Mouse (Mus musculus): ENCODE results near the gene Ino80b.

DNA sequence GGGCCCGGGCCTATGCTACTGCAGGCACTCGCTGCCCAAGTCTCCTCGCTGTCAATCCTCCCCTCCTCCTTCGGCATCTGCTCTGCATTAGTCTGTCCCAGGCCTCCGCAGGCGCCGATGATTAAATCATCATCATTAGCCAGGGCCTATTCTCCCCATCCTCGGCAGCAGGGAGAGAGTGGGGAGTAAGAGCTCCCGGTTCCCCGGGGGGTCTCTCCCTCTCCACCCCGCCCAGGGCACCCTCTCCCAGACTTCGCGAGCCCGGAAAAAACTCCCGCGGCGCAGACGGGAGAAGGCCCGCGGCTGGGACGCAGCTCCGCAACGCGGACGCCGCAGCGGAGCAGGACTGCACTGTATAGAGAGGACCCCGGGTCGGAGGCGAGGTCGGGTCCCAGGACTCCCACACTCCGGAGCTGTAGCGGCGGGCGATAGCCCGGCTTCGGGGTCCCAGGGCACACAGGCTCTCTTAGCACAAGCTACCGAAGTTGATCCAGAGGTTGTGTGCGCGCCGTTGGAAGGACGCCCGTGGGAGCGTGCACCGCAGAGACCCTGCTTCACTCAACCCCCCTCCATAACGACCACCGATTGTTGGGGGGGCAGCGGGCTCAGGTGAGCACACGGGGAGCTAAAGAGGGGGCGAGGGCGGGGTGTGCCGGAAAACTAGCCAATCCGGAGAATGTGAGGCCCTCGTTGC is 47.5 kb downstream of the Ino80b start, which contains the start of gene Pcgf1:
- TF ChIP-seq ZC3H11A (IDR thresholded peaks at IDR 0.05; ENCODE audit: borderline replicate concordance, low read depth, low read length) = no peak
- TF ChIP-seq MAFK (IDR thresholded peaks at IDR 0.05; ENCODE audit: insufficient read depth, low read depth, low read length) = no peak
- TF ChIP-seq CHD2 (IDR thresholded peaks at IDR 0.05; ENCODE audit: low read depth, low read length) = no peak

Data from ES-E14 (cell line).